Mouse (Mus musculus) kidney, embryonic 16.5 days (tissue): ENCODE data around the gene Gpatch8. TPM values are rescaled to one million over a fixed set of nuclear protein-coding genes. Genes with fewer than 3 reads are reported as not detected.

Experiments
- ATAC-seq: fragments of 200-750 bp; cut with Nextera tagmentation; 2 replicates; pipeline ENCODE4 v1.8.0; 2017; ENCODE audit warnings: moderate TSS enrichment; ENCODE audit not compliant: low FRiP score, low TSS enrichment
- H3K27ac ChIP-seq: fragments of 300-500 bp; sonication (generic); 2 replicates; pipeline ENCODE4 v1.5.1; 2014; ENCODE audit warnings: low read length
- H3K27me3 ChIP-seq: fragments of 300-500 bp; sonication (generic); 2 replicates; pipeline ENCODE4 v1.6.1; 2014; ENCODE audit warnings: low read length, control low read depth, mixed read lengths; ENCODE audit not compliant: insufficient read depth
- H3K36me3 ChIP-seq: fragments of 300-500 bp; sonication (generic); 2 replicates; pipeline ENCODE4 v1.6.1; 2014; ENCODE audit warnings: low read length, control low read depth, mixed read lengths; ENCODE audit not compliant: insufficient read depth
- H3K4me1 ChIP-seq: fragments of 300-500 bp; sonication (generic); 2 replicates; pipeline ENCODE4 v1.6.1; 2014; ENCODE audit warnings: low read length, control low read depth, mixed read lengths; ENCODE audit not compliant: insufficient read depth
- H3K4me2 ChIP-seq: fragments of 300-500 bp; sonication (generic); replicated peaks from 2 replicates; pipeline ENCODE4 v1.6.1; 2014; ENCODE audit warnings: low read depth, low read length
- H3K4me3 ChIP-seq: fragments of 300-500 bp; sonication (generic); 2 replicates; pipeline ENCODE4 v1.5.1; 2014; ENCODE audit warnings: mild to moderate bottlenecking, low read length
- H3K9ac ChIP-seq: fragments of 300-500 bp; sonication (generic); replicated peaks from 2 replicates; pipeline ENCODE4 v1.6.1; 2014; ENCODE audit warnings: low read length
- H3K9me3 ChIP-seq: fragments of 300-500 bp; sonication (generic); 2 replicates; pipeline ENCODE4 v1.6.1; 2016; ENCODE audit warnings: low read length, control low read depth
- WGBS: fragments of 180-500 bp; shearing (Covaris S2); extraction: QIAGEN DNeasy Blood & Tissue Kit; methylation state at CpG from one replicate; pipeline ENCODE4 v1.1.7; 2014; 5-methylcytosine and 5-hydroxymethylcytosine counted together
- polyA plus RNA-seq: library from polyadenylated mRNA; unstranded; fragments of >200 nt; fragmentation: Nextera tagmentation; extraction: Ambion mirVana; gene quantifications from 2 replicates; pipeline ENCODE4 v1.2.1, GENCODE M21; 2015

Gene Gpatch8
- polyA plus RNA-seq, 1 experiment from 2014 or later = 47.5 TPM

- Histone ChIP-seq H3K9me3 (no peaks in the 10 kb centered on the region), H3K27ac (no peak overlapping the region), H3K36me3 (no peaks in the 10 kb centered on the region), H3K27me3 (no peaks in the 10 kb centered on the region), H3K9ac (peak overlapping the region; percentile 12; the same call in 1 of the 2 replicates), H3K4me2 (peak overlapping the region; percentile 37), H3K4me1 (peaks cover 18% of the 10 kb centered on the region), H3K4me3 (0 out of 2 replicates have a peak overlapping the region, but pooled peaks have one; percentile 15)
- WGBS = 12% methylated on average over 26 of the region's 26 CpGs
- no peak for ATAC-seq
Measured at GRCm38 (mm10) chr11:102465713-102466436, 90.3 kb downstream of the Gpatch8 start.

GRCm38 (mm10) chr11:102464901-102465300 is 91.3 kb downstream of the Gpatch8 start:
- Histone ChIP-seq H3K27me3 (no peaks in the 10 kb centered on the region), H3K36me3 (no peaks in the 10 kb centered on the region), H3K4me2 (no peak overlapping the region), H3K4me1 (peaks cover 18% of the 10 kb centered on the region), H3K9ac (no peak overlapping the region), H3K27ac (no peak overlapping the region), H3K9me3 (no peaks in the 10 kb centered on the region), H3K4me3 (no peak overlapping the region)
- no peak for ATAC-seq
- 88% methylated on average over 6 of the region's 6 CpGs for WGBS

GRCm38 (mm10) chr11:102461764-102462163 is 94.4 kb downstream of the Gpatch8 start:
- no peaks in the 10 kb centered on the region for H3K9me3 ChIP-seq
- H3K9ac ChIP-seq = no peak overlapping the region
- H3K4me3 ChIP-seq = no peak overlapping the region
- no peak overlapping the region for H3K4me2 ChIP-seq
- peaks cover 10% of the 10 kb centered on the region for H3K4me1 ChIP-seq
- H3K27me3 ChIP-seq = no peaks in the 10 kb centered on the region
- no peaks in the 10 kb centered on the region for H3K36me3 ChIP-seq
- 80% methylated on average over 3 of the region's 3 CpGs for WGBS
- no peak for ATAC-seq
- H3K27ac ChIP-seq = no peak overlapping the region

GRCm38 (mm10) chr11:102460541-102460940 is 95.7 kb downstream of the Gpatch8 start:
- WGBS = 61% methylated on average over 16 of the region's 16 CpGs
- Histone ChIP-seq H3K36me3 (no peaks in the 10 kb centered on the region), H3K4me1 (peaks cover 1% of the 10 kb centered on the region), H3K4me3 (no peak overlapping the region), H3K9me3 (no peaks in the 10 kb centered on the region), H3K27ac (no peak overlapping the region), H3K4me2 (no peak overlapping the region), H3K9ac (no peak overlapping the region), H3K27me3 (no peaks in the 10 kb centered on the region)
- ATAC-seq = no peak

- no peaks in the 10 kb centered on the region for H3K9me3 ChIP-seq
- peak; percentile 92 for ATAC-seq
- H3K36me3 ChIP-seq = no peaks in the 10 kb centered on the region
- peak overlapping the region; percentile 90 for H3K27ac ChIP-seq
- no peaks in the 10 kb centered on the region for H3K27me3 ChIP-seq
- peak overlapping the region; percentile 98 for H3K4me2 ChIP-seq
- peak overlapping the region; percentile 62 for H3K4me3 ChIP-seq
- under 1% methylated on average over 35 of the region's 40 CpGs for WGBS
- H3K4me1 ChIP-seq = peaks cover 17% of the 10 kb centered on the region
- H3K9ac ChIP-seq = peak overlapping the region; percentile 73
Measured at GRCm38 (mm10) chr11:102455740-102456396, 100.3 kb downstream of the Gpatch8 start.

- no peak for ATAC-seq
- no peaks in the 10 kb centered on the region for H3K9me3 ChIP-seq
- WGBS = 16% methylated on average over 10 of the region's 10 CpGs
- H3K4me3 ChIP-seq = no peak overlapping the region
- no peaks in the 10 kb centered on the region for H3K36me3 ChIP-seq
- H3K9ac ChIP-seq = no peak overlapping the region
- no peak overlapping the region for H3K4me2 ChIP-seq
- H3K27me3 ChIP-seq = no peaks in the 10 kb centered on the region
- no peak overlapping the region for H3K27ac ChIP-seq
- H3K4me1 ChIP-seq = peaks cover 28% of the 10 kb centered on the region
Measured at GRCm38 (mm10) chr11:102453131-102453530, 103.1 kb downstream of the Gpatch8 start.

- no peaks in the 10 kb centered on the region for H3K36me3 ChIP-seq
- H3K4me1 ChIP-seq = peaks cover 43% of the 10 kb centered on the region
- H3K4me3 ChIP-seq = no peak overlapping the region
- WGBS = 42% methylated on average over 17 of the region's 17 CpGs
- H3K9ac ChIP-seq = no peak overlapping the region
- ATAC-seq = no peak
- H3K4me2 ChIP-seq = 0 out of 2 replicates have a peak overlapping the region, but pooled peaks have one; percentile 1
- no peaks in the 10 kb centered on the region for H3K9me3 ChIP-seq
- peak overlapping the region; percentile 91 for H3K27ac ChIP-seq
- H3K27me3 ChIP-seq = no peaks in the 10 kb centered on the region
Measured at GRCm38 (mm10) chr11:102449043-102450008, 106.9 kb downstream of the Gpatch8 start.

GRCm38 (mm10) chr11:102448327-102448726 is 107.9 kb downstream of the Gpatch8 start:
- no peak overlapping the region for H3K4me3 ChIP-seq
- H3K27ac ChIP-seq = peak overlapping the region; percentile 91
- WGBS = 14% methylated on average over 8 of the region's 8 CpGs
- no peaks in the 10 kb centered on the region for H3K36me3 ChIP-seq
- H3K4me2 ChIP-seq = no peak overlapping the region; the same call in 1 of the 2 replicates
- no peaks in the 10 kb centered on the region for H3K27me3 ChIP-seq
- peaks cover 42% of the 10 kb centered on the region for H3K4me1 ChIP-seq
- ATAC-seq = no peak
- no peak overlapping the region for H3K9ac ChIP-seq
- H3K9me3 ChIP-seq = no peaks in the 10 kb centered on the region

GRCm38 (mm10) chr11:102447497-102447896 is 108.7 kb downstream of the Gpatch8 start, which contains the start of gene Fam171a2:
Gene Fam171a2, minus strand, starts transcription at chr11:102447682.
- peaks cover 37% of the 10 kb centered on the region for H3K4me1 ChIP-seq

More at GRCm38 (mm10) chr11:102447497-102447896, 108.7 kb downstream of the Gpatch8 start, which contains the start of gene Fam171a2:
- Histone ChIP-seq H3K4me3 (peak within 1 kb of the TSS; percentile 89), H3K4me2 (peak within 1 kb of the TSS; percentile 80), H3K36me3 (peaks cover 5% of the 10 kb centered on the region; the same call in 1 of the 2 replicates), H3K9ac (peak within 1 kb of the TSS; percentile 98), H3K27ac (peak within 1 kb of the TSS; percentile 91), H3K27me3 (no peaks in the 10 kb centered on the region), H3K9me3 (no peaks in the 10 kb centered on the region)
- WGBS = under 1% methylated on average over 38 of the region's 40 CpGs
- ATAC-seq = peak; percentile 75
